Mouse (Mus musculus): ENCODE results near the gene Dgkd.

DNA sequence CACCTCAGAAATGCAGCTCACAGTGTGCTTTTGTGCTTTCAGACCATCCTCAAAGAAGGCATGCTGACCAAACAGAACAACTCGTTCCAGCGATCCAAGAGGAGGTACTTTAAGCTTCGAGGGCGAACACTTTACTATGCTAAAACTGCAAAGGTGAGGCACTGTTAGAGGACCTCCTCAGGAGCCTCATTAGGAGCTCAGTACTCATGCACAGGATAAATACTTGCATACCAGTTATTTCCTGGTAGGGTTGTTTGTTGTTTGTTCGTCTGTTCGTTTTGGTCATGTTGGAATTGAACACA, 27.2 kb downstream of the Dgkd start:
- TF ChIP-seq CTCF (IDR thresholded peaks at IDR 0.05; ENCODE audit: extremely low read depth, insufficient read depth, low read length), result no peak
- no peak for TF ChIP-seq POLR2A (IDR thresholded peaks at IDR 0.05; ENCODE audit: extremely low read depth, insufficient read depth, low read length)
